Mouse (Mus musculus) forebrain, postnatal 0 days (tissue): ENCODE results near the gene Ube2e3. TPM values are rescaled to one million over a fixed set of nuclear protein-coding genes. Genes with fewer than 3 reads are reported as not detected.

Experiments used
- ATAC-seq: fragments of 200-750 bp; cut with Nextera tagmentation; 2 replicates; pipeline ENCODE4 v1.8.0; 2017; ENCODE audit warnings: mild to moderate bottlenecking, moderate library complexity
- DNase-seq: peaks from one replicate; pipeline ENCODE4 v3.0.0-alpha.2; 2015
- H3K27ac ChIP-seq: fragments of 300-500 bp; sonication (generic); 2 replicates; pipeline ENCODE4 v1.5.1; 2014; ENCODE audit warnings: low read depth, mild to moderate bottlenecking, antibody characterized with exemption, low read length, moderate library complexity, mixed read lengths
- H3K27me3 ChIP-seq: fragments of 300-500 bp; sonication (generic); 2 replicates; pipeline ENCODE4 v1.6.1; 2014; ENCODE audit warnings: mild to moderate bottlenecking, low read length, mixed read lengths; ENCODE audit not compliant: insufficient read depth
- H3K36me3 ChIP-seq: fragments of 300-500 bp; sonication (generic); 2 replicates; pipeline ENCODE4 v1.6.1; 2014; ENCODE audit warnings: mild to moderate bottlenecking, moderate library complexity; ENCODE audit not compliant: insufficient read depth
- H3K4me1 ChIP-seq: fragments of 300-500 bp; sonication (generic); 2 replicates; pipeline ENCODE4 v1.6.1; 2014; ENCODE audit warnings: antibody characterized with exemption; ENCODE audit not compliant: insufficient read depth
- H3K4me2 ChIP-seq: fragments of 300-500 bp; sonication (generic); 2 replicates; pipeline ENCODE4 v1.6.1; 2014; ENCODE audit warnings: low read depth, mild to moderate bottlenecking, moderate library complexity
- H3K4me3 ChIP-seq: fragments of 300-500 bp; sonication (generic); 2 replicates; pipeline ENCODE4 v1.5.1; 2014; ENCODE audit warnings: low read depth, low read length, mixed read lengths
- H3K9ac ChIP-seq: fragments of 300-500 bp; sonication (generic); 2 replicates; pipeline ENCODE4 v1.6.1; 2014; ENCODE audit warnings: mild to moderate bottlenecking
- H3K9me3 ChIP-seq: fragments of 300-500 bp; sonication (generic); 2 replicates; pipeline ENCODE4 v1.6.1; 2016; ENCODE audit warnings: low read length
- CTCF ChIP-seq: sonication (generic); IDR thresholded peaks from 2 replicates; pipeline ENCODE4 v1.5.1; 2016; ENCODE audit warnings: antibody characterized with exemption, control low read depth, low read depth
- WGBS: fragments of 180-500 bp; shearing (Covaris S2); extraction: QIAGEN DNeasy Blood & Tissue Kit; methylation state at CpG from one replicate; pipeline ENCODE4 v1.1.7; 2014; 5-methylcytosine and 5-hydroxymethylcytosine counted together
- polyA plus RNA-seq: library from polyadenylated mRNA; unstranded; fragments of >200 nt; fragmentation: Nextera tagmentation; extraction: Ambion mirVana; gene quantifications from 2 replicates; pipeline ENCODE4 v1.2.1, GENCODE M21; 2015
- total RNA-seq: library from RNA; depleted of rRNA; stranded (reverse); fragments of >200 nt; gene quantifications from 2 replicates; pipeline ENCODE4 v1.2.3, GENCODE M21; 2014

Ube2e3 gene
- total and polyA plus RNA-seq, 2 experiments from 2014 or later = 226 to 248 TPM

- Histone ChIP-seq H3K9me3 (no peaks in the 10 kb centered on the region), H3K4me3 (no peak overlapping the region), H3K4me1 (no peaks in the 10 kb centered on the region), H3K4me2 (no peak overlapping the region), H3K27ac (no peak overlapping the region), H3K27me3 (no peaks in the 10 kb centered on the region), H3K36me3 (no peaks in the 10 kb centered on the region), H3K9ac (no peak overlapping the region)
- ATAC-seq (no peak), DNase-seq (peak; percentile 9)
- 30% methylated on average over 7 of the region's 7 CpGs for WGBS
- TF ChIP-seq CTCF = no peak
Observed at GRCm38 (mm10) chr2:78961023-78961422, 93.1 kb downstream of the Ube2e3 start.

GRCm38 (mm10) chr2:78961580-78961979, 93.7 kb downstream of the Ube2e3 start:
- H3K4me2 ChIP-seq = no peak overlapping the region
- no peak overlapping the region for H3K27ac ChIP-seq
- H3K36me3 ChIP-seq = no peaks in the 10 kb centered on the region
- no peak for TF ChIP-seq CTCF
- no peak overlapping the region for H3K9ac ChIP-seq
- no peaks in the 10 kb centered on the region for H3K9me3 ChIP-seq
- no peaks in the 10 kb centered on the region for H3K4me1 ChIP-seq
- WGBS = 43% methylated on average over 7 of the region's 7 CpGs
- H3K27me3 ChIP-seq = no peaks in the 10 kb centered on the region
- ATAC-seq = no peak
- no peak for DNase-seq
- H3K4me3 ChIP-seq = no peak overlapping the region

GRCm38 (mm10) chr2:78964995-78965394, 97.1 kb downstream of the Ube2e3 start:
- no peak overlapping the region for H3K4me3 ChIP-seq
- H3K9ac ChIP-seq = no peak overlapping the region
- H3K4me1 ChIP-seq = no peaks in the 10 kb centered on the region
- H3K9me3 ChIP-seq = no peaks in the 10 kb centered on the region
- DNase-seq (no peak), ATAC-seq (no peak)
- no peaks in the 10 kb centered on the region for H3K36me3 ChIP-seq
- WGBS = 89% methylated on average over 2 of the region's 2 CpGs
- no peak overlapping the region for H3K27ac ChIP-seq
- H3K27me3 ChIP-seq = no peaks in the 10 kb centered on the region
- H3K4me2 ChIP-seq = no peak overlapping the region
- no peak for TF ChIP-seq CTCF

- ATAC-seq = no peak
- H3K27ac ChIP-seq = no peak overlapping the region
- H3K9ac ChIP-seq = no peak overlapping the region
- no peak overlapping the region for H3K4me2 ChIP-seq
- H3K36me3 ChIP-seq = no peaks in the 10 kb centered on the region
- H3K4me3 ChIP-seq = no peak overlapping the region
- no peaks in the 10 kb centered on the region for H3K4me1 ChIP-seq
- no peak for TF ChIP-seq CTCF
- H3K27me3 ChIP-seq = no peaks in the 10 kb centered on the region
- WGBS = 81% methylated on average over 6 of the region's 6 CpGs
- H3K9me3 ChIP-seq = no peaks in the 10 kb centered on the region
- no peak for DNase-seq
Observed at GRCm38 (mm10) chr2:78965396-78965795, 97.5 kb downstream of the Ube2e3 start.

GRCm38 (mm10) chr2:78970088-78970487, 102.2 kb downstream of the Ube2e3 start:
- ATAC-seq = peak; percentile 29; the same call in 1 of the 2 replicates
- no peak overlapping the region for H3K27ac ChIP-seq
- DNase-seq = no peak
- no peaks in the 10 kb centered on the region for H3K4me1 ChIP-seq
- WGBS = 40% methylated on average over 6 of the region's 6 CpGs
- no peaks in the 10 kb centered on the region for H3K27me3 ChIP-seq
- H3K9ac ChIP-seq = no peak overlapping the region
- no peak overlapping the region for H3K4me3 ChIP-seq
- no peak for TF ChIP-seq CTCF
- H3K9me3 ChIP-seq = no peaks in the 10 kb centered on the region
- no peak overlapping the region for H3K4me2 ChIP-seq
- no peaks in the 10 kb centered on the region for H3K36me3 ChIP-seq
